Mouse (Mus musculus): ENCODE results near the gene Lrrc8e.

- no peak for TF ChIP-seq GATA1 (IDR thresholded peaks at IDR 0.05; ENCODE audit: borderline replicate concordance, low read length)
- no peak for TF ChIP-seq FLI1 (IDR thresholded peaks at IDR 0.05; ENCODE audit: low read length)
These were observed 7.0 kb upstream of the Lrrc8e start for GRCm38 (mm10) chr8:4219617-4220016.
